ENCODE assay signal across 9 mouse cellular contexts in genomic region chr11:32157791-32158594, GRCm38 (mm10). TPM values are rescaled to one million over a fixed set of nuclear protein-coding genes. Genes with fewer than 3 reads are reported as not detected.
A peak's percentile ranks its signal among the peaks of the same experiment; 100 is the strongest.
DNase-seq lines count a peak whose midpoint lies in the region; ATAC-seq and TF ChIP-seq lines count a peak whose summit lies in the region.
"Had no signal": no experiment of that assay in that cellular context is flagged by ENCODE, and none has a peak within 500 bp of the region (broad histone marks: within the 10 kb centered on the region; RNA-seq: fewer than 3 reads in every experiment).

No protein-coding gene starts in this region.

- intact Hi-C loops in heart, adult 2 months (cut with DNase I) = no loop called here

- no peak overlapping the region for H3K4me3 ChIP-seq in hindbrain, embryonic 13.5 days
- H3K4me3 ChIP-seq in midbrain, embryonic 11.5 days (ENCODE audit: low read depth, low read length) = no peak overlapping the region
- H3K4me3 ChIP-seq in heart, adult 2 months = no peak overlapping the region
- H3K4me3 ChIP-seq: limb, embryonic 12.5 days had no signal

- H3K27me3 ChIP-seq in hindbrain, embryonic 13.5 days = no peaks in the 10 kb centered on the region
- H3K27me3 ChIP-seq in midbrain, embryonic 11.5 days (ENCODE audit: control insufficient read depth, insufficient read depth, low read length) = no peaks in the 10 kb centered on the region; the same call in 1 of the 2 replicates
- no peaks in the 10 kb centered on the region for H3K27me3 ChIP-seq in heart, adult 2 months (ENCODE audit: control insufficient read depth, insufficient read depth, low read length)

- ATAC-seq in hindbrain, embryonic 13.5 days (ENCODE audit: low FRiP score) = peak; percentile 69
- ATAC-seq in midbrain, embryonic 11.5 days (ENCODE audit: low FRiP score) = peak; percentile 59

- peaks cover 55% of the 10 kb centered on the region for H3K4me1 ChIP-seq in hindbrain, embryonic 13.5 days (replicated peaks)
- H3K4me1 ChIP-seq in midbrain, embryonic 11.5 days (ENCODE audit: control insufficient read depth, insufficient read depth, low read length) = peaks cover 11% of the 10 kb centered on the region
- no peaks in the 10 kb centered on the region for H3K4me1 ChIP-seq in heart, adult 2 months (ENCODE audit: control insufficient read depth, insufficient read depth, low read length)

- H3K27ac ChIP-seq in hindbrain, embryonic 13.5 days = peak overlapping the region; percentile 90
- peak overlapping the region; percentile 2 for H3K27ac ChIP-seq in midbrain, embryonic 11.5 days (ENCODE audit: low read depth, low read length)
- no peak overlapping the region for H3K27ac ChIP-seq in heart, adult 2 months
- H3K27ac ChIP-seq: limb, embryonic 12.5 days had no signal

- no peak for TF ChIP-seq POLR2A in heart, adult 2 months (IDR thresholded peaks at IDR 0.05; ENCODE audit: insufficient read depth, low read depth, low read length)

- TF ChIP-seq CTCF in heart, adult 2 months (IDR thresholded peaks at IDR 0.05) = no peak

- H3K4me2 ChIP-seq in hindbrain, embryonic 13.5 days = peak overlapping the region; percentile 17; the same call in 1 of the 2 replicates
- no peak overlapping the region for H3K4me2 ChIP-seq in midbrain, embryonic 11.5 days
- H3K4me2 ChIP-seq: limb, embryonic 12.5 days had no signal

- DNase-seq in NIH3T3 (ENCODE audit: low read depth) = peak; percentile 16
- peak; percentile 46 for DNase-seq in embryo, embryonic 11 days
- peak; percentile 91 for DNase-seq in midbrain, embryonic 11.5 days (ENCODE audit: low spot score, missing footprints)
- no peak for DNase-seq in ovary, postnatal 36 days (ENCODE audit: low spot score)
- no peak for DNase-seq in c-Kit-positive CD71-positive TER-119-positive erythroid progenitor cells, embryonic 14.5 days (ENCODE audit: low spot score)
- DNase-seq in thymus, postnatal 14 days = no peak
- DNase-seq in heart, adult 2 months = no peak

- WGBS in hindbrain, embryonic 13.5 days = 20% methylated on average over 18 of the region's 18 CpGs
- WGBS in midbrain, embryonic 11.5 days = 57% methylated on average over 18 of the region's 18 CpGs
- WGBS in heart, adult 2 months = 64% methylated on average over 18 of the region's 18 CpGs

- H3K79me2 ChIP-seq in heart, adult 2 months (replicated peaks; ENCODE audit: control insufficient read depth, insufficient read depth, low read length) = no peaks in the 10 kb centered on the region

- no peaks in the 10 kb centered on the region for H3K9me3 ChIP-seq in hindbrain, embryonic 13.5 days
- H3K9me3 ChIP-seq in midbrain, embryonic 11.5 days (ENCODE audit: control insufficient read depth, low read length) = no peaks in the 10 kb centered on the region
- H3K9me3 ChIP-seq: limb, embryonic 12.5 days had no signal

- peak overlapping the region; percentile 39; the same call in 1 of the 2 replicates for H3K9ac ChIP-seq in hindbrain, embryonic 13.5 days
- peak overlapping the region; percentile 14; the same call in 1 of the 2 replicates for H3K9ac ChIP-seq in midbrain, embryonic 11.5 days (ENCODE audit: low read length)
- H3K9ac ChIP-seq in heart, adult 2 months (ENCODE audit: low read depth, low read length) = no peak overlapping the region
- H3K9ac ChIP-seq: limb, embryonic 12.5 days had no signal

- H3K36me3 ChIP-seq in hindbrain, embryonic 13.5 days = no peaks in the 10 kb centered on the region
- H3K36me3 ChIP-seq in midbrain, embryonic 11.5 days (ENCODE audit: control insufficient read depth, insufficient read depth, low read length) = no peaks in the 10 kb centered on the region
- H3K36me3 ChIP-seq in heart, adult 2 months (ENCODE audit: control insufficient read depth, insufficient read depth, low read length) = no peaks in the 10 kb centered on the region
- H3K36me3 ChIP-seq: limb, embryonic 12.5 days had no signal

- no peak for TF ChIP-seq EP300 in heart, adult 2 months (IDR thresholded peaks at IDR 0.05; ENCODE audit: insufficient read depth, low read depth, low read length)

RNA-seq across cellular contexts. Expression of gene Il9r, which starts 42.1 kb away (rescaled TPM):
- polyA plus RNA-seq in hindbrain, embryonic 13.5 days (2015; fragmentation: Nextera tagmentation; extraction: Ambion mirVana) = not detected in 2 replicates
- not detected in 2 replicates for polyA plus RNA-seq in midbrain, embryonic 11.5 days (2014; fragmentation: Nextera tagmentation; extraction: Ambion mirVana)
- not detected for total RNA-seq in heart, adult 2 months (2021)
- polyA plus RNA-seq in heart, adult 2 months (2012; rRNA removed) = 0.03 and 0.37 TPM in 2 replicates

RNA-seq across cellular contexts. Expression of gene Snrnp25, which starts 47.2 kb away (rescaled TPM):
- 43.7 and 46.9 TPM in 2 replicates for polyA plus RNA-seq in hindbrain, embryonic 13.5 days (2015; fragmentation: Nextera tagmentation; extraction: Ambion mirVana)
- 77.0 and 87.0 TPM in 2 replicates for polyA plus RNA-seq in midbrain, embryonic 11.5 days (2014; fragmentation: Nextera tagmentation; extraction: Ambion mirVana)
- total RNA-seq in heart, adult 2 months (2021) = 10 to 100 TPM; 10.0 to 13.3 TPM
- 11.8 and 13.8 TPM in 2 replicates for polyA plus RNA-seq in heart, adult 2 months (2012; rRNA removed)

Comparison
In these comparisons a context has a peak if more than half of its experiments do, and no peak if none do; other contexts are left out.
1. DNase-seq: peak in NIH3T3 (single experiment), embryo, embryonic 11 days (single experiment) and midbrain, embryonic 11.5 days (single experiment); none in ovary, postnatal 36 days (single experiment), c-Kit-positive CD71-positive TER-119-positive erythroid progenitor cells, embryonic 14.5 days (single experiment), thymus, postnatal 14 days (single experiment) and heart, adult 2 months (0 of 2).